ENCODE assay signal across 13 mouse cellular contexts in the genomic region with DNA sequence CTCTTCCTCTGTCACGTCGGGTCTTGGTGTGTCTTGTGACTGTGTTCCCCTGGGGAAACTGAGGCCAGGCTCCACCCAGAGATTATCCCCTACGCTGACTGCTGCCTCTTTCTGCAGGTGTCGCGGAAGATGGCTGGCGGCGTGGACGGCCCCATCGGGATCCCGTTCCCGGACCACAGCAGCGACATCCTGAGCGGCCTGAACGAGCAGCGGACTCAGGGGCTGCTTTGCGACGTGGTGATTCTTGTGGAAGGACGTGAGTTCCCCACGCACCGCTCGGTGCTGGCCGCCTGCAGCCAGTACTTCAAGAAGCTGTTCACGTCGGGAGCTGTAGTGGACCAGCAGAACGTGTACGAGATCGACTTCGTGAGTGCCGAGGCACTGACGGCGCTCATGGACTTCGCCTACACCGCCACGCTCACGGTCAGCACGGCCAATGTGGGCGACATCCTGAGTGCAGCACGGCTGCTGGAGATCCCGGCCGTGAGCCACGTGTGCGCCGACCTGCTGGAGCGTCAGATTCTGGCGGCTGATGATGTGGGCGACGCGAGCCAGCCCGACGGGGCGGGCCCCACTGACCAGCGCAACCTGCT.
"Had no signal": no experiment of that assay in that cellular context is flagged by ENCODE, and none has a peak within 500 bp of the region (broad histone marks: within the 10 kb centered on the region; RNA-seq: fewer than 3 reads in every experiment).

No protein-coding gene starts in this region.

- DNase-seq: kidney, adult 9 months; layer of hippocampus, adult 9-11 months; layer of hippocampus, postnatal 36 days; lung, adult 2 months; right cerebral cortex, postnatal 14 days; thymus, postnatal 4 days had no signal

- H3K4me3 ChIP-seq: liver, embryonic 15.5 days; midbrain, embryonic 13.5 days; neural tube, embryonic 12.5 days; stomach, embryonic 15.5 days had no signal

- H3K4me2 ChIP-seq: liver, embryonic 11.5 days; liver, embryonic 15.5 days; midbrain, embryonic 13.5 days; neural tube, embryonic 12.5 days; stomach, embryonic 15.5 days had no signal

- H3K27me3 ChIP-seq: liver, embryonic 15.5 days; midbrain, embryonic 13.5 days; neural tube, embryonic 12.5 days; stomach, embryonic 15.5 days had no signal

- H3K9ac ChIP-seq: liver, embryonic 15.5 days; midbrain, embryonic 13.5 days; neural tube, embryonic 12.5 days; stomach, embryonic 15.5 days had no signal

- H3K9me3 ChIP-seq: liver, embryonic 15.5 days; midbrain, embryonic 13.5 days; neural tube, embryonic 12.5 days; stomach, embryonic 15.5 days had no signal

- H3K27ac ChIP-seq: kidney, postnatal 0 days; liver, embryonic 15.5 days; midbrain, embryonic 13.5 days; neural tube, embryonic 12.5 days had no signal

- ATAC-seq: intestine, embryonic 16.5 days; midbrain, embryonic 13.5 days had no signal
